Mouse (Mus musculus): ENCODE measurements around the gene Gm10282.

The Gm10282 gene

GRCm38 (mm10) chr8:72259862-72260261 lies 45.2 kb downstream of the Gm10282 start:
- no peak for DNase-seq

GRCm38 (mm10) chr8:72257902-72258238 lies 47.2 kb downstream of the Gm10282 start:
- no peak for DNase-seq

GRCm38 (mm10) chr8:72257171-72257901 lies 47.7 kb downstream of the Gm10282 start:
- peak in 1 of 2 experiments; percentile 25 for DNase-seq

Measured in thymus, adult 18-20 months (tissue).